Mouse (Mus musculus): Measurements from ENCODE around the gene Dst.

- TF ChIP-seq CTCF (conservative IDR thresholded peaks at IDR 0.05 in 1 of 2, IDR thresholded peaks at IDR 0.05 in 1 of 2; ENCODE audit: low read depth in 2 of 2, low read length in 2 of 2) (no peak), EP300 (IDR thresholded peaks at IDR 0.05; ENCODE audit: low read length) (no peak), POLR2A (IDR thresholded peaks at IDR 0.05; ENCODE audit: low read depth, low read length) (no peak)
Observed at GRCm38 (mm10) chr1:34312806-34313205, 404.8 kb downstream of the Dst start.
